Mouse (Mus musculus) E14TG2a.4 (cell line): ENCODE results near the gene Lxn.

Experiments used
- CTCF ChIP-seq: conservative IDR thresholded peaks from 2 replicates; pipeline ENCODE4 v1.5.1; 2014; ENCODE audit warnings: low read length
- NANOG ChIP-seq: IDR thresholded peaks from 2 replicates; pipeline ENCODE4 v1.6.1; 2014; ENCODE audit warnings: borderline replicate concordance, low read length, mixed read lengths

GRCm38 (mm10) chr3:67505286-67505685 lies 41.6 kb upstream of the Lxn start:
- TF ChIP-seq CTCF (no peak), NANOG (no peak)
